Mouse (Mus musculus): ENCODE results near the gene Pfkfb2. TPM values are rescaled to one million over a fixed set of nuclear protein-coding genes. Genes with fewer than 3 reads are reported as not detected.

Pfkfb2 gene
- total RNA-seq, 4 experiments from 2014 or later, result 9.6 to 15.0 (median 11.7) TPM

DNA sequence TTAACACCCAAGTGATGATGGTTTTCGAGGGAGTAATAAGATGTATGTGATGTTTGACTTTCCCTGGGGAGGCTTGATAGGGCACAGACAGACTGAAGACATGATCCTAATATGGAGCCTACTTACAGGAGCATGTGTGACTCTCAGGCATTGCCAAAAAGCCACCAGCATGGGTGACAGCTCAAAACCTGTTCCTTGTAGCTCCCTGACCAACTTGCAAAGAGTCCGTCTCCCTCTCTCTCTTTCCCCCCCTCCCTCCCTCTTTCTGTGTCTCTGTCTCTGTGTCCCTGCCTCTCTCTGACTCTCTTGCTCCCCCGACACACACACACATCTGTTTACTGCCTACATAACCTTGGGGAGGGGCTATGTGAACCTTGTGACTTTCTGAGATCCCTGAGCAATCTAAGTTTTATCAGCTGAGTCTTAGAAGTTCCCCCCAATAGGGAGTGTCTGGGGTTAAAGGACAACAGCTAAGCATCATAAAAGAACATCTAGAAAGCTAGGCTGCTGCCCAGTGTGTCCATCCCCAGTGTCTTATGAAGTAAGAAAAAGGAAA is 9.6 kb upstream of the Pfkfb2 start:
- DNase-seq (ENCODE audit: low spot score in 2 of 2), result no peak

DNA sequence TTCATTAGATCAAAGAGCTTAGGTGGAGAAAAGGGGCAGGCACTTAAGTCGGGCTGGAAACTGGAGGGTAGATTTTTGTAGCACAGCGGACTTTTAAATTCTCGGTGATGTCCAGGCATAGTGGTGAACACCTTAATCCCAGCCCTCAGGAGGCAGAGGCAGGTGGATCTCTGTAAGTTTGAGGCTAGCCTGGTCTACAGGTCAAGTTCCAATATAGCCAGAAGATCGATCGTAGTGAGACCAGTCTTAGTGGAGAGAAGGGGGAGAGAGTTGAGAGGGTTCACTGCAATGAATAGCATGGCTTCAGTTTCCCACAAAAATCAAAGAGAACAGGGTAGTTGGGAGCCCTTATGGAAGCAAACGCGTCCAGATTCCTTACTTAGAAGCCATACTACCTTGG is 8.9 kb upstream of the Pfkfb2 start:
- no peak for DNase-seq (ENCODE audit: low spot score in 2 of 2)

- DNase-seq (ENCODE audit: low spot score in 2 of 2), result no peak
Measured at GRCm38 (mm10) chr1:130737411-130737881, 8.4 kb upstream of the Pfkfb2 start.

GRCm38 (mm10) chr1:130734852-130735251 is 5.8 kb upstream of the Pfkfb2 start:
- DNase-seq (ENCODE audit: low spot score in 2 of 2), result no peak

DNA sequence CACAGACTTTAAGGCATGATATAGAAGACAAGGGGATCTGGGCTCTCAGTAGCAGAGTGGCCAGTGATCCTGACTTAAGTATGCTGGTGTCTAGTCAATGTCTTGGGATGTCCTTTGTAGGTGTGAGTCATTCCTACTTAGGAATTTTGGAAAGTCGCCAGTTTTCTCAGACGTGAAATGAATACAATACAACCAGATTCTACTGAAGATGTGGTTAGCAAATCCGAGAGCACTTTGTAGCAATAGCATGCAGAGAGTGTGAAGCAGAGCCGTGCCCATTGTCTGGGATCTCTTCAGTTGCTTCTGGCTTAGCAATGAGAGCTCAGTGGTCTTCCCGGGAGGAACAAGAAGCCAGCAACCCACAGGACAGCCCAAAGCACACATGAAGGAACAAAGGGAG is 5.4 kb upstream of the Pfkfb2 start:
- DNase-seq (ENCODE audit: low spot score in 2 of 2), result no peak

GRCm38 (mm10) chr1:130733671-130734070 is 4.6 kb upstream of the Pfkfb2 start:
- no peak for DNase-seq (ENCODE audit: low spot score in 2 of 2)

DNA sequence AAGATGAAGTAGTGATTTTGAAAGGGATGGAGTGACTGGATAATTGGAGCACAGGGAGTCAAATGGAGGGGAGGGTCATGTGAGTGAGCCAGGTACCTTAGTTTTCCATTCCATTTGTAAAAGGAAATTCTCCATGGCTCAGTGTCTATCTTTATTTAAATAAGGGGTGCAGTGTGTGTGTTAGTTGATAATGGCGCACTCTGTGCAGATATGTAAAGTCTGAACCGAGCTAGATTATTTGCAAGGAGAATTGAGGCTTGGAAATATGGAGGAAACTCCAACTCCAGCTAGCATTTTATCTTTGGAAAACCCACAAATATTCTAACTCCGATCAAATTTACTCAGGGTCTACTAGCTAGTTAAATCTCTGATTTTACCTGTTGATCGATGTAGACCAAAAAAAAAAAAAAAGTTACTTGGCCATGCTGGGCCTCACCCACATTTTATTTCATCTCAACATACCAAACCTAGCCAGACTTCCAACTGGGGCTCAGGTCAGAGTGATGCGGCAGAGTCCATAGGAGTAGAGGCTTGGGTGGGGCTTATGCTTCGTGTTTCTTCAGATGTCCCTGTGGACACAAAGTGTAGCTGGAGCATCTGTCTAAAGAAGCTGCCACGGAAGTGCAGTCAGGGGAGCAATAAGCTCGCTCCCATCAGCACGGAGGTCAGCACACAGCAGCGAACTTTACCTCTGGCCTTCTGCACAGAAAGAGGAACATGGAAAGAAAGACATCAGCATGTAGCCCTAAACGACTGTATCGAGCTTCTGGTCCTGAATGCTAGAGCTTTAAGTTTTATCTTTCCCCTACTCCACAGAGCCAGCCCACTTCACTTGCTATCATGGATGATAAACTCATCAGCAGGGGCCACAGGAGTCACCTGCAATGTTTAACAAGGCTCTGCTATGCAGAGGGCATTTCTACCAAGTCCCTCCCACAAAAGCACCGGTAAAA is 3.9 kb upstream of the Pfkfb2 start:
- no peak for DNase-seq (ENCODE audit: low spot score in 2 of 2)

DNA sequence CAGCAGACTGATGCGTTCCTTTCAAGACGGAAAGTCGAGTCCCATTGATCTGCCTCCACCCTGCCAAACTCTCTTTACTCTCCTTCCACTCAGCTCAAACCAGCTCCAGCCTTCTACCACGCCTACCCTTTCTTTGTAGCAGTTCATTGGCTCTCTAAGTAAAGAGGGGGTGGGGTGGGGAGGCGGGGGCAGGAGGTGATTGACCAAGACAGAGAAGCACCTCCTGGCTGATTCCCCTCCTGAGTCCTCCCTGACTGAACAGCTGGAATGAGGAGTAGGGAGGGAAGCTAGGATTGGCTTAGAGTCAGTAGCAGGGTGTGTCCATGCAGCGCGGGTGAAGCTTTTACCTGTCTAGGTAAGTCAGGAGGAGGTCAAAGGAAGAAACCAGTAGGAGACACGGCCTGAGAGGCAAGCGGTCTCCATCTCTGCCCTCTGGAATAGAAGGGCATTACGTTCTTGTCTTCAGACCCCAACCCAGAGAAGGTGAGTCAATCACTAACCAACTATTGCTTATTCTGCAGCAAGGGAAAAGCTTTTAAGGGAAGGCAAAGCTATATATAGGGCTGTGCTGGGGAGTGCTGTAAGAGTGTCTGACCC is 2.8 kb upstream of the Pfkfb2 start, which contains the start of gene AA986860:
Gene AA986860, plus strand, starts transcription at position 236 of the 597 bp plus-strand sequence.
- no peak for DNase-seq (ENCODE audit: low spot score in 2 of 2)

DNA sequence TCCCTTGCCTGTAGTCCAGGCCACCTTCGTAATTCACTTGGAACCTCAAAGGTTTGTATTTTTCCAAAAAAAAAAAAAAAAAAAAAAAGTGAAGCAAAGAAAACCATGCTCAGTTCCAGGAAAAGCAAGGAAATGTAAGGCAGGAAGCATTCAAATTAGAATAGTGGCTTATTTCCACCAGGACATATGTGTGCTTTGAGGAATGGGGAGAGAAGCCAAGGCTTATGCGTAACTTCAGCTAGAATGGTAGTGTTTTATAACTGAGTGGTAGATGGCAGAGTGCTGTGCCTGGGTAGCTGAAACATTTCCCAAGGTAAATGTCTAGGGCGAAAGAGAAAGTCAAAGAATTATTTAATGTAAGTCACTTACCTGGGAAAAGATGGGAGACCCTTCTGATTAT is 345 bp downstream of the Pfkfb2 start:
- DNase-seq (ENCODE audit: low spot score in 2 of 2), result no peak

DNA sequence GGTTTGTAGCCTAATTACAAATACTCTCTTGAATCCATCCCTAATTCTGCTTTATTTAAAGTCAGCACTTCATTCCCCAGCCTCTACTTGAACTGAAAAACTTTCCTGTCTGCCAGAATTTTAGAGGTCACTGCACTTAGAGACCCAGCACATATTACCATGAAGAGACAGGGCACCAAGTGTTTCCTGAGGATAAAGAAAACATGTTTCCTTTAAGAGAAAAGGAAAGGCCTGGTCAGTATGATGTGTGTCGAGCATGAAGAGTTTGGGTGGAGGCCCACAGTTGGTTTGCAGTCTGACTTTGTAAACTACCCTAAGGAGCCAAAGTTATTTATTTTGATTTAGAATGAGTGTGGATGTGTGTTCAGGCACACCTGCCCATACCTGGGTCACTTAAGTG is 983 bp downstream of the Pfkfb2 start:
- no peak for DNase-seq (ENCODE audit: low spot score in 2 of 2)

GRCm38 (mm10) chr1:130726396-130726795 is 2.7 kb downstream of the Pfkfb2 start:
- no peak for DNase-seq (ENCODE audit: low spot score in 2 of 2)

GRCm38 (mm10) chr1:130724206-130724605 is 4.8 kb downstream of the Pfkfb2 start:
- no peak for DNase-seq (ENCODE audit: low spot score in 2 of 2)

GRCm38 (mm10) chr1:130717291-130717871 is 11.7 kb downstream of the Pfkfb2 start, which contains the start of gene Yod1:
Gene Yod1, plus strand, starts transcription at chr1:130717327.
- peak; percentile 71 to 80 for DNase-seq (ENCODE audit: low spot score in 2 of 2)

DNA sequence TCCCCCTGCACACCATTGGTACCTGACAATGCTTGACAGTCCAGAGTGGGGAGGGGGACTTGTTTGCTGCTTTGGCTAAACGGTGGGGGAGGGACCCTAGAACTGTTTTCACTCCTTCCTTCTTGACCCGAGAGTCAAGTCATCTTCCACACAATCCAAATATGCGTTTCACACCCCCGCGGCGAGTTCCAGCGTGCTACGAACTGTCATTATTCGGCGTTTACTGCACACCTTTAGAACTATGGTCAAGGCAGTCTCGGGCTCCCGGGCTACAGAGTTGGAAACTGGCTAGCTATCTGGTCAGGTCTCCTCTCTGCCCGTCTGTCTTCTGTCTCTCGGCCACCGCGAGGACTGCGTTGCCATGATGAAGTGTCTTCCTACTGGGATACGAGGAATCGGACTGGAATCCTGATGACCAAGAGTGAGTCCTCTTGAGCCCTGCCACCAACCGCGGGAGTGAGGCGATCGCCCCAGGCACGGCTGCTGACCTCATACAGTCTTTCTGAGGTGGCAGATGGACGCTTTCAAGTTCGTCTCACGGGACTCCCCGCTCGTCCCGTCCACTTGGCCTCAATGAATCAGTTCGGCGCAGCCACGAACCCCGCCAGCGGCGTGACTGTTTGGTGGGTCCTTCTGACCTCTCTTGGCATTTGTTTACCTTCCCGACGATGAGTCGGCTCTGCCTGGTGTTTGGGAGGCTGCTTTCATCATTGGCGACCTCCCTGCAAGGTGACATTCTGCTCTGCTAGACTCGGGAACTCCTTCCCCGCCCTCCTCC is 12.4 kb downstream of the Pfkfb2 start:
- peak; percentile 7 to 31 for DNase-seq (ENCODE audit: low spot score in 2 of 2)

DNA sequence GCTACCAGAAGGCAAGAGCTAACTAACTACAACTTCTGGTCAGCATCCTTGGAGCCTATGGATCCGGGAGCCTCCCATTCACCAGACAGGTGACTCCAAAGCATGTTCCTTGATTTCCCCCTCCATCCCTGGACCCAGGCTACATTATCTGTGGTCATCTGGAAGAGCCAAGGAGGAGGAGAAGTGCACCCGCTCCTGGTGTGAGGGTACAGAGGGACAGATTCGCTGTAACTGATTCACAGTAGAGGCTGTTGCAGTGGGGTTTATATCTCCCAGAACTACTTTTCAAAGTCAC is 12.9 kb downstream of the Pfkfb2 start:
- DNase-seq (ENCODE audit: low spot score in 2 of 2), result no peak

GRCm38 (mm10) chr1:130715561-130716217 is 13.4 kb downstream of the Pfkfb2 start, which contains the start of gene Gm29427:
Gene Gm29427, minus strand, starts transcription at chr1:130715799.
- peak; percentile 90 to 93 for DNase-seq (ENCODE audit: low spot score in 2 of 2)

DNA sequence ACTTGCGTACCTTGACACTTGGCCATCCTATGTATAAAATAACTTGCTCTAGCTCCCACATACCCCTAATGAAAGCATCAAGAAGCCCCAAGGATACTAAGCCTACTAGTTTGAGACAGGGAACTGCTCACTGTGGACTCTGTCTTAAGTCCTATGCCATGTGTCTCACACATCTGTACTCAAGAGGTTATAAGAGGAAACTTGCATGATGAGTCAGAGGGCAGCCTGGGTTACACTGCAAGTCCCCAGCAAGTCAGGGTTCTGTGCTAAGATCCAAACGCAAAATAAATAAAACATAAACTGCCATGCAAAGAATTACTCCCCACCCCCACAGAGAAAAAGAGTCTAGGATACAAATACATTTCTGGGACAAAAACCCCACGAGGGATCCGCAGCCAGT is 15.0 kb downstream of the Pfkfb2 start:
- no peak for DNase-seq (ENCODE audit: low spot score in 2 of 2)

DNA sequence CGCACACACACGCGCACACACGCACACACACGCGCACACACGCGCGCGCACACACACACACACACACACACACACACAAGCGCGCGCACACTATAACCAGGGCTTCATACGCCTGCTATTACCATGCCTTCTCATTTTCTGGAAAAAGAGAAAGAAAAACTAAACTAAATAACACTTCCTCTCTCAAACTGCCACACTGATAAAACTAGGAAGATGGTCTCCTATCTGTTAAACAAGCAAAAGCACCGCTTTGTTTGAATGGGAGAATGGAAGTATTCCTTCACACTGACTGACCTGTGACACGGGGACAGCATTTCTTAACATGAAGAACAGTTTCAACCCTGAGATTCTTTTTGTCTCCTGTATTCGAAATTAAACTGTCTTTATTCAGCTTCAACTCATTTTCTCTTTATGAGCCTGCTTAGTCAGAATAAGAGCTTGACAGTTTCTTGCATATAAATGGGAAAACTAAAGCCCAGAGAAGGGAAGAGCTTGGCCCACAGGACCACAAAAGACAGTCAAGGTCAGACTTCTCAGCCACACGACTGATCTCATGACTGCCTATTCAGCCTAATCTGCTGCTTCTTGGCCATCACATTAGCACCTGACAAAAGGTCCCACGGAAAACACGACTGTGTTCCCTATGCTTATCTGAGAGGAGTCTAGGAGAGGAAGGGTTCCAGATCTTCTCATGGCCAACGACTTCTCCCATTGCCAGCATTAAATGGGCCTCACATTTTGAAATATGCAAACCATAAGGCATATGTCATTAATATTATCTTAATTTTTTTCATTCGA is 18.6 kb downstream of the Pfkfb2 start:
- DNase-seq (ENCODE audit: low spot score in 2 of 2), result no peak

DNA sequence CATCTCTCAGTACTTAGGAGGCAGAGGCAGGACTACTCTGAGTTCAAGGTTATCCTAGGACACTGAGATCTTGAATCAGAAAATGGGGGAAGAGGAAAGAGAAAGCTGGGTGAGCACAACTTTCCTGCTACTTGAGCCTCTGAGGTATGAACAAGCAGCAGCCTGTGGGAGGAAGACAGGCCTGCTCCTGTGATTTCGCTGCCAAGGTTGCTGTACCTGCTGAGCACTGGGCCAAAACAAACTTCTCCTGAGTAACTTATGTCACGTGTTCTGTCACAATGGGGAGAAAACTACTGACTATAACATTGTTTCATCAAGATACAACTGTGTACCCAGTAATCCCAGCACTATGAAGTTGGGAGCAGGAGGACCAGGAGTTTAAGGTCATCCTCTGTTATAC is 25.4 kb downstream of the Pfkfb2 start:
- DNase-seq (ENCODE audit: low spot score in 2 of 2), result no peak

GRCm38 (mm10) chr1:130701976-130702375 is 27.1 kb downstream of the Pfkfb2 start:
- no peak for DNase-seq (ENCODE audit: low spot score in 2 of 2)

All from gastrocnemius, adult 8-10 months (tissue).